Mouse (Mus musculus): Measurements from ENCODE around the gene Dnajc2.
"Not testable (repeated sequence)": the region's sequence is repeated elsewhere in the genome, so short reads cannot be mapped to it uniquely, and the experiment has no call there.

Gene Dnajc2

GRCm38 (mm10) chr5:21739881-21740280 is 45.2 kb downstream of the Dnajc2 start:
- DNase-seq, result no peak

DNA sequence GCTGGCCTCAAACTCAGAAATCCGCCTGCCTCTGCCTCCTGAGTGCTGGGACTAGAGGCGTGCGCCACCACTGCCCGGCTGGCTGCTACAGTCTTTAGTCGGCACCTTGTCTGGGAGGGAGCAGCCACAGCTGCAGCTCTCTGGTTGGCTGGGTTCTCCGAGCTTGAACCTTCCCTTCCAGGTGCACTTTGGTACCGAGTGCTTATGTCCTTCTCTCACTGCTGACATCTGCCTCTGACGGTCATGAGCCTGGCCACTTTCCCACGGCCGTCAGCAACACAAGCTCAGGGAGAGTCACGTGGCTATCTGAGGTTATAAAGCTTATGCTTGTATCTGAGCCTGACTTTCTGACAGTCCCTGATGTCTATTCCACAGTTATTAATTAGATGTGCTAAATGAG is 45.9 kb downstream of the Dnajc2 start:
- peak; percentile 11 to 34 for DNase-seq

GRCm38 (mm10) chr5:21737620-21738019 is 47.4 kb downstream of the Dnajc2 start:
- DNase-seq, result no peak

GRCm38 (mm10) chr5:21736956-21737585 is 48.0 kb downstream of the Dnajc2 start, which contains the start of gene Pmpcb:
Pmpcb (plus strand) TSS chr5:21737141.
- peak; percentile 91 to 94 for DNase-seq

GRCm38 (mm10) chr5:21736046-21736445 is 49.0 kb downstream of the Dnajc2 start:
- DNase-seq, result no peak

- DNase-seq, result peak; percentile 89 to 92
Measured at GRCm38 (mm10) chr5:21735584-21735983, 49.5 kb downstream of the Dnajc2 start.

GRCm38 (mm10) chr5:21735100-21735499 is 50.0 kb downstream of the Dnajc2 start:
- DNase-seq, result peak in 1 of 2 experiments; percentile 17

- DNase-seq, result peak; percentile 79 to 85
Measured at GRCm38 (mm10) chr5:21732930-21733329, 52.1 kb downstream of the Dnajc2 start.

DNA sequence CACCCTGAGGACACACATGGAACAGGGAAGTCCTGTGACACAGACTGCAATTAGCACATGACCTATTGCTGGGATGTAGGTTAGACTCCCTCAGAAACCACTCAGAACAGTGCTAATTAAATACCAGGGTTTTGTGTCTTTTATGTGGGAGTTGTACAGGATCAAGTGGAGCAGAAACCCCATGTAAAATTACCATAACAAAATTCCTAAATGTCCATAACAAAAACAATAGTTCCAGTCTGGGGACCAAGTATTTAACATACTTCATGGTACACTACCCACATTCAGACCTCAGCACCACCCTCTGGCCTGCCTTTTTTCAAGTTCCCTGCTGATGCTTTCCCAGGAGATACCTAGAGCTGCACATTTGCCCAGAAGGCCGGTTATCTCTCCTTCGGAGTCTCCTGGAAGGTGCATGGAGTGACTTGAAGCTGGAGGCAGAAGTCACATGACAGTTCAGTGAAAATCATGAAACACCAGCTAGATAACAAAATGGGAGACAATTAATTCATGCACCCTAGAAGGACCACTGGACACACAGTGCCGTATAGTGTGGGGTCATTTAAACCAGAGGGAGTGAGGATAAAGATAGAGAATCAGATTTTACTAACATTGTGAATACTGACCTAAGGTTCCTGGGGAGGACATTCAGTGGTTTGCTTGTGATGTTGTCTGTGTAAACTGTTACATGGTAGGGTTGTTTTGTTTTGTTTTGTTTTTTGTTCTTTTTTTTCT is 52.7 kb downstream of the Dnajc2 start:
- peak; percentile 4 to 19 for DNase-seq

- no peak for DNase-seq
Measured at GRCm38 (mm10) chr5:21729107-21729506, 55.9 kb downstream of the Dnajc2 start.

- no peak for DNase-seq
Measured at GRCm38 (mm10) chr5:21724872-21725271, 60.2 kb downstream of the Dnajc2 start.

DNA sequence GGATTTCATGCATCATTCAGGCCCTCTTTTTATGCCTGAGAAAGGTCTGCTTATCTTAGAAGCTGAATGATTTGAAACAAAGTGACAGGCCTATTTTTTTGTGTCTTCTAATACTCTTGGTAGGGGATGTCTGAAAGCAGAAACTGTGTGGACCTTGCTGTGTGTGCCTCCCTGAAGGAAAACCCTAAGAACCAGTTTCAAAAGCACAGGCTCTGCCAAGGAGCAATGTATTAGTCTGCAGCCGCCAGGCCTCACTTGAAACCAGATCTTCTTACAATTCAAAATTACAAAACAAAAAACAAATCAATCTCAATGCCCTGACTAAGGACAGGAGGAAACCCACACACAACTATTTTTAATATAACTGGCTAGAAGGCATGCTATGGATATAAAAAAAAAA is 60.6 kb downstream of the Dnajc2 start:
- DNase-seq, result no peak

DNA sequence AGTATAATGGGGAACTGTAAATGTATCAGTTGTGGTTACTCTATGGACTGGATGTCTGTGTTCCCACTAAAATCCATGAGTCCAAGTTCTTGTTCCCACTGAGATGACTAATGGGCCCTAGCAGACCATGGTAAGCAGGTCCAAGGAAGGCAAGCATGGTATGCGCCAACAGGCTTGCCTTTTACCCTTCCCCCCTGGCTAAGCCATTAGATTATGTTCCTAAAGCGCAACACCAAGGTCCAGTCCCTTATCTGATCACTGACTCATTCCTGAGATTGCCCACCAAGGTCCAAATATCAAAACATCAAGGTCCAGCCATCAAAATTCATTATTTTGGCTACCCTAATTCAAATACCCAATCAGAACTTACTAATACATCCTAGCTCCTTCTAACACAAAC is 65.8 kb downstream of the Dnajc2 start:
- DNase-seq, result no peak

DNA sequence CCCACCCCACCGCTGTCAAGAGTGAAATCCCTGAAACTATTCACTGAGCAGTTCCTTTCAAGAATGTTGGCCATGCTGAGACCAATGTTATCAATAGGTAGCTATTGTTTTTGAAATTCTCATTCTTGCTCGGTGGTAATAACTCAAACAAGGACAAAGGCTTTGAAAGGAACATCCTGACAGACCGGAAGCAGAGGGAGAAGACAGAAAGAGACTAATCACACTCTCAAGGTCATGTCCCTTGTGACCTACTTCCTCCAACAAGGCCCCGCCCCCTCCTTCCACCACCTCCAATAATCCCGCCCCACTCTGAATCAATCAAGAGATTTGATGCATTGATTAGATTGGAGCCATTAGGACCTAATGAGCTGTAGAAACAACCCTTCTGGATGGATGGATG is 66.5 kb downstream of the Dnajc2 start:
- no peak for DNase-seq

DNA sequence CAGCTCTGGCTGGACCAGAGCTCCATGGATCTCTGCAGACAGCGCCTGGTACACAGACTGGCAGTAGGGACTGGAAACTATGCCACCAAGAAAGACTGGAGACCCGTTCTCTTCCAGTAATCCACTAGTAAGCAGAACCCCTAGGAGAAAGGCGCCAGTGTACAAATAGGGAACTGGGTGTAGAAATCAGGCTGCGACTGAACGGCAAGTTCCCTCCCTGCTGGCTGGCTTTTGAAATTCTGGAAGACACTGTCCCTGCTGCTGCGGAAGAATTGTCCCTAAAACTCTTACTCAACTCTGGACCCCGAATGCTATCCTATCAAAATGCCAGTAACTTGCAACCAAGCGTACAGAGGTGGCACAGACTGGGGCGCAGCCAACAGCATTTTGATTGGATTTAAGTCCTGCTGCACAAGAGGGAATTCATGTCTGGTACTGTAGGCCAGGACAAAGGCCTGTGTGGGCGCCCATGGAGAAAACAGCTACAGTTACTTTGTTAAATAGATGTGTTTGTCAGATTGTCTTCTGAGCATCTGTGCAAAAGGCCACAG is 67.8 kb downstream of the Dnajc2 start:
- no peak for DNase-seq

GRCm38 (mm10) chr5:21714447-21714846 is 70.6 kb downstream of the Dnajc2 start:
- no peak for DNase-seq

DNA sequence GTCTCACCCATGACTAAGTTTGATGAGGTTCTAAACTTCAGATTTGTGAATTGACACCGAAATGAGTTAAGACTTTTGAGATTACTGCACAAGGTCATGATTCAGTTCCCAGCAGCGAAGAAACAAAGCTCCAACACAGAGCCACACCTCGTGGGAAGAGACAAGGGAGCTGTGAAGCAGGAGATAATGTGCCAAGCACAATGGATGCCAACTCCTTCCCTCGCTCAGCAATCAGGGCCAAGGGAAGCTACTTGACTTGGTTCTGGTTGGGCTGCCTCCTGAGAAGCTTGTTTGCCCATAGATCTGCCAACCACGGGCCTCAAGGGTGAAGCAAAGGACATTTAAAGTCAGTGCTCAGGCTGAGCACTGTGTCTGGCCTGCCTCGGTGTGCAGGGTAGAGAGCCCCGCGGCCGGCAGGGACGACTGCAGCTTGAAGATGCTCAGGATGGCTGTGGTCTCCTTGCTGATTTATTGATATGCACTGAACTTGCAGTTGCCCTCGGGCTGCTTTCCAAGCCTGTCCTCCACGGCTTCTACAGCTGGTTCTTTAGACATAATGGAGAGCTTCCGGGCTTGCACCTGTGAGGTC is 72.8 kb downstream of the Dnajc2 start:
- DNase-seq, result peak; percentile 34 to 55

DNA sequence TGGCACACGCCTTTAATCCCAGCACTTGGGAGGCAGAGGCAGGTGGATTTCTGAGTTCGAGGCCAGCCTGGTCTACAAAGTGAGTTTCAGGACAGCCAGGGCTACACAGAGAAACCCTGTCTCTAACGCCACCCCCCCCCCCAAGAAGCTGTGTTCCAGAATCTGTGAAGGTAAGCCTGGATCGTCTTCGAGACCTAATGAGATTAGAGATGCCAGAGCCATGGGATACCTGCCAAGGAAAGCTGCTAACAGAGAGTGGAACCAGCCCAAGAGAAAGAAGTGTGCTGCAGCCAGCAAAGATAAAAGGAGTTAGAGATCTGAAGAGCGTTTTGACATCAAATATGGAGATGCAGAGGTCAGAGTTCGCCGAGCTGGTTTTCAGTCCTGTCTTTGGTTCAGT is 77.0 kb downstream of the Dnajc2 start:
- DNase-seq, result not testable (repeated sequence)
